Mouse (Mus musculus): ENCODE measurements around the gene Usp47.

DNA sequence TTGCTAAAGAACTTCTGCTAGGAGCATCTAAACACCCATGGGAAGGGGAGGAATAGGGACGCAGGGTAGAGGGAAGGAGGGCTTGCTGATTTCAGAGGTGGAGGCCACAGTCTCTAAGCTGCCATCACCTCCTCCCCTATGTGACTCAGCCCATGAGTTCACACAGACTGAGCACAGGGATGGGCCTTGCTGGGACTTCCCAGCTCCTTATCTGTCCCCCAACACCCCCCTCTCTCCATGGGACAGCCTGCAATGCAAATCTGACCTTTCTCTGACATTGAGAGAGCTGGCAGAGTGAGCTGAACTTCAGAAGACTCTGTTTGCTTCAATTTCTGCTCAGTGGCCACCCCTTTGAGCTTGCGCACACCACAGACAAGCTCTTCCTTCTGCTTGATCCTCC, 117.4 kb downstream of the Usp47 start:
- TF ChIP-seq CTCF (IDR thresholded peaks at IDR 0.05; ENCODE audit: control insufficient read depth, insufficient read depth, insufficient read length) (no peak), MAX (IDR thresholded peaks at IDR 0.05) (no peak), MYOG (IDR thresholded peaks at IDR 0.05; ENCODE audit: control insufficient read depth, extremely low read depth, insufficient read length) (no peak), USF1 (IDR thresholded peaks at IDR 0.05; ENCODE audit: low read depth) (no peak), MYOD1 (IDR thresholded peaks at IDR 0.05; ENCODE audit: control insufficient read depth, insufficient read length, low read depth) (no peak)

All from C2C12 (cell line).